Mouse (Mus musculus): ENCODE measurements around the gene Gm11568. TPM values are rescaled to one million over a fixed set of nuclear protein-coding genes. Genes with fewer than 3 reads are reported as not detected.

The Gm11568 gene
- total RNA-seq (2023), result not detected in 4 replicates

GRCm38 (mm10) chr11:99857617-99858016 is at the start of gene Gm11568:
Gene Gm11568, plus strand, starts transcription at chr11:99857917.

GRCm38 (mm10) chr11:99809792-99810191 is 47.9 kb upstream of the Gm11568 start, which contains the start of gene Krtap4-13:
Gene Krtap4-13, minus strand, starts transcription at chr11:99809892.

DNA sequence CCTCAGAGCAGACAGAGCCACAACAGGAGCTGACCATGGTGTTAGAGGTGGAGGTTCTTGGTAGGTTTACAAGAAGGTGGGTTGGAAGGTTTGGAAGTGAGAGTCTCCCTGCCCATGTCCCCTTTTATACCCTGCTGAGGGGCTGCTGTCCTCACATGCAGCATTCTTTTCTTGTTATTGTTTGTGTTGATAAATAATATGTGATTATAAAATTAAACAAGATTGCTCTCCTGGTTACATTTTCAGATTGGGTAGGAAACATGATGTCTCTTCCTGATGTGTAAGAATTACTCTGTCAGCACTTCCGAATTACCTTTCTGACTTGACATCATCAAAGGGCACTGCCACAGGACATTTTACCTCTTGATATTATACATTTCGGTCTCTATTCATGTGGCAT is 42.2 kb upstream of the Gm11568 start, which contains the start of gene Gm11564:
Gene Gm11564, minus strand, starts transcription at position 101 of the 400 bp plus-strand sequence.

DNA sequence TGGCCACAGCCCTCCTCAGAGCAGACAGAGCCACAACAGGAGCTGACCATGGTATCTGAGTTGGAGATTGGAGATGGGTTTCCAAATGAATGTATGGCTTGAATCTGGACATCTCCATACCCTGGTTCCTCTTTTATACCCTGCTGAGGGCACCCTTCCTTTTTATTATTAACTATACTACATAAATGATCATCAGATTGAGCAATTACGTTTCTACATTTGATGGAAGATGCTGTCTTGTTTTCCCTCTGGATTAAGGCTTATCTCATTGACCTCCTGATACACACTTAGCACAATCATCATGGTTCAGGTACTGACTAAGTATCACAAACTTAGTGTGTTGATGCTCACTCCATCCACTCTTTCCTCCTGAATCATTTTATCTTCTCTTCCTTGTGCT is 19.8 kb upstream of the Gm11568 start, which contains the start of gene 2300003K06Rik:
Gene 2300003K06Rik, minus strand, starts transcription at position 101 of the 400 bp plus-strand sequence.

GRCm38 (mm10) chr11:99851508-99851907 is 6.2 kb upstream of the Gm11568 start, which contains the start of gene Krtap4-16:
Gene Krtap4-16, minus strand, starts transcription at chr11:99851608.

GRCm38 (mm10) chr11:99864176-99864575 is 6.5 kb downstream of the Gm11568 start, which contains the start of gene Gm11559:
Gene Gm11559, plus strand, starts transcription at chr11:99864476.

DNA sequence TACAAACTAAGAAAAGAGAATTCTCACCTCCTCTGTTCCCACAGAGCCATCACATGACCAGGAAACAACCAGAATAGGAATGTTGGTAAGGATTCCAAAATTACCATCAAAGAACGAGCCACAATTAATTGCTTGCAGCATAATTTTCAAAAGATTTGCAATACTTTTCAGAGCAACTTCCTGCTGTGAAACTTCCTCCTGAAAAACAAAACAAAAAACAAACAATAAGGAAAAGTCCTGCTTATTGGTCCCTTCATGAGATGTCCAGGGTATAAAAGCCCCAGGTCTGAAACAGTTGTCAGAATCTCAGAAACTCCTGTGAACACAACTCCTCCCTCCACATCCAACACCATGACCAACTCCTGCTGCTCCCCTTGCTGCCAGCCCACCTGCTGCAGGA is 15.4 kb downstream of the Gm11568 start, which contains the start of gene Krtap9-1:
Gene Krtap9-1, plus strand, starts transcription at position 301 of the 400 bp plus-strand sequence.

DNA sequence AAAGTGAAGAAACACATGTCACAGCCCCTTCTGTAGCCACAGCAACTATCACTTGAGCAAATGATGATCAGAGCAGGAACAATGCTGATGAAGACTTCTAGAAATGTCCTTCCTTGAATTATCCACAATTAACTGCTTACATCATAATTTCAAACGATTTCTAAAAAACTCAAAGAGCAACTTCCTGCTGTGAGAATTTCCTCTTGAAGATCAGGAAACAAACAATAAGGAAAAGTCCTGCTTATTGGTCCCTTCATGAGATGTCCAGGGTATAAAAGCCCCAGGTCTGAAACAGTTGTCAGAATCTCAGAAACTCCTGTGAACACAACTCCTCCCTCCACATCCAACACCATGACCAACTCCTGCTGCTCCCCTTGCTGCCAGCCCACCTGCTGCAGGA is 21.2 kb downstream of the Gm11568 start, which contains the start of gene Gm11567:
Gene Gm11567, plus strand, starts transcription at position 301 of the 400 bp plus-strand sequence.

DNA sequence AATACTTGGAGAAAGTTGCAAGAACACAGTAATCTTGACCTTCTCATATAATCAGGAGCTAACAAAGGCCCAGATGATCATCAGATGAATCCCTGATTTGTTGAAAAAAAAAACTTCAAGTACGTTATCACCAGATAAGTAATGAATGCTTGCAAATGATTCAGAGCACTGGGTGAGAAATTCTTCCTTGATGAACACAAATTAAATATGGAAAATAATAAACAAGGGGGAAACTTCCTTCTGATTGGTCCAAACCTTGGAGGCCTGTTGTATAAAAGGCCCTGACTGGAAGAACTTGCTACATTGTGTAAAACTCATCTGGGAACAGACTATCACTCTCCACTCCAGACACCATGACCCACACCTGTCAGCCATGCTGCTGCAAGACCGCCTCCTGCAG is 49.9 kb downstream of the Gm11568 start, which contains the start of gene Krtap31-1:
Gene Krtap31-1, plus strand, starts transcription at position 301 of the 400 bp plus-strand sequence.

Other genes starting within 250 kb of the Gm11568 start
- not detected in 4 replicates for gene Gm11937, start 247.7 kb upstream of the Gm11568 start, total RNA-seq (2023)
- not detected in 4 replicates for gene Krtap2-4, start 243.1 kb upstream of the Gm11568 start, total RNA-seq (2023)
- gene Gm11562, start 237.5 kb upstream of the Gm11568 start, total RNA-seq (2023), result not detected in 4 replicates
- not detected in 4 replicates for gene Krtap4-1, start 229.7 kb upstream of the Gm11568 start, total RNA-seq (2023)
- not detected in 4 replicates for gene Krtap4-2, start 222.8 kb upstream of the Gm11568 start, total RNA-seq (2023)
- gene Krtap4-7, start 213.8 kb upstream of the Gm11568 start, total RNA-seq (2023), result not detected in 4 replicates
- not detected in 4 replicates for gene Gm11555, start 207.7 kb upstream of the Gm11568 start, total RNA-seq (2023)
- not detected in 4 replicates for gene Gm11563, start 199.0 kb upstream of the Gm11568 start, total RNA-seq (2023)
- not detected in 4 replicates for gene Krtap4-6, start 192.0 kb upstream of the Gm11568 start, total RNA-seq (2023)
- not detected in 4 replicates for gene Gm14190, start 167.2 kb upstream of the Gm11568 start, total RNA-seq (2023)
- gene Gm14180, start 123.6 kb upstream of the Gm11568 start, total RNA-seq (2023), result not detected in 4 replicates
- not detected in 4 replicates for gene Gm11595, start 85.0 kb upstream of the Gm11568 start, total RNA-seq (2023)
- gene Krtap4-8, start 77.2 kb upstream of the Gm11568 start, total RNA-seq (2023), result not detected in 4 replicates
- not detected in 4 replicates for gene Krtap4-9, start 72.7 kb upstream of the Gm11568 start, total RNA-seq (2023)
- not detected in 4 replicates for gene Gm11596, start 64.5 kb upstream of the Gm11568 start, total RNA-seq (2023)
- not detected in 4 replicates for gene Gm11569, start 59.0 kb upstream of the Gm11568 start, total RNA-seq (2023)
- not detected in 4 replicates for gene Gm11554, start 53.5 kb upstream of the Gm11568 start, total RNA-seq (2023)
- gene Krtap4-13, start 48.0 kb upstream of the Gm11568 start, total RNA-seq (2023), result not detected in 4 replicates
- not detected in 4 replicates for gene Gm11564, start 42.3 kb upstream of the Gm11568 start, total RNA-seq (2023)
- not detected in 4 replicates for gene 2300003K06Rik, start 19.9 kb upstream of the Gm11568 start, total RNA-seq (2023)
- not detected in 4 replicates for gene Krtap4-16, start 6.3 kb upstream of the Gm11568 start, total RNA-seq (2023)
- gene Gm11559, start 6.6 kb downstream of the Gm11568 start, total RNA-seq (2023), result not detected in 4 replicates
- not detected in 4 replicates for gene Krtap9-1, start 15.5 kb downstream of the Gm11568 start, total RNA-seq (2023)
- gene Gm11567, start 21.3 kb downstream of the Gm11568 start, total RNA-seq (2023), result not detected in 4 replicates
- gene Krtap31-1, start 50.0 kb downstream of the Gm11568 start, total RNA-seq (2023), result not detected in 4 replicates
- not detected in 4 replicates for gene Gm11565, start 56.8 kb downstream of the Gm11568 start, total RNA-seq (2023)
- gene Krtap31-2, start 78.4 kb downstream of the Gm11568 start, total RNA-seq (2023), result not detected in 4 replicates
- gene Krtap9-5, start 90.6 kb downstream of the Gm11568 start, total RNA-seq (2023), result not detected in 4 replicates
- not detected in 4 replicates for gene Krtap29-1, start 121.1 kb downstream of the Gm11568 start, total RNA-seq (2023)
- gene Krtap16-1, start 128.7 kb downstream of the Gm11568 start, total RNA-seq (2023), result not detected in 4 replicates
- gene Krtap17-1, start 136.1 kb downstream of the Gm11568 start, total RNA-seq (2023), result not detected in 4 replicates
- gene Krt33a, start 158.3 kb downstream of the Gm11568 start, total RNA-seq (2023), result not detected in 4 replicates
- gene Krt33b, start 172.0 kb downstream of the Gm11568 start, total RNA-seq (2023), result not detected in 4 replicates
- gene Krt34, start 183.6 kb downstream of the Gm11568 start, total RNA-seq (2023), result not detected in 4 replicates
- not detected in 4 replicates for gene Krt31, start 192.6 kb downstream of the Gm11568 start, total RNA-seq (2023)
- gene Krt32, start 230.3 kb downstream of the Gm11568 start, total RNA-seq (2023), result not detected in 4 replicates
- not detected in 4 replicates for gene Krt35, start 238.3 kb downstream of the Gm11568 start, total RNA-seq (2023)
- not detected in 4 replicates for gene Krt36, start 247.7 kb downstream of the Gm11568 start, total RNA-seq (2023)